Mouse (Mus musculus): ENCODE results near the gene Matk.

Gene Matk

DNA sequence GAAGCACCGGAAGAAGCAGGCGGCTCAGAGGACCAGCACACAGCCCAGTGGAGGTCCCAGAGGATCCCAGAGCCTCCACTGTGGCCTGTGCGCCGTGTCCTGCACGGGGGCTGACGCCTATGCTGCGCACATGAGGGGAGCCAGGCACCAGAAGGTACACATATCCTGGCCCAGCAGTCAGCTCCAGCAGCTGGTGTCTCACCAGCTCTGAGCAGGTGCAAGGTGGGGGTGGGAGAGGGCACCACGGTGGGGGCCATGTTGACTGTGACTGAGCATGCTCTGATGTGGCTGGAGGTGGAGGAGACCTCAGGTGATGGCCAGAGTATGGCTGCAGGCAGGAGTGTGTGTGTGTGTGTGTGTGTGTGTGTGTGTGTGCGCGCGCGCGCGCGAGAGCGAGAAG lies 10.7 kb upstream of the Matk start:
- DNase-seq (ENCODE audit: low spot score), result no peak

DNA sequence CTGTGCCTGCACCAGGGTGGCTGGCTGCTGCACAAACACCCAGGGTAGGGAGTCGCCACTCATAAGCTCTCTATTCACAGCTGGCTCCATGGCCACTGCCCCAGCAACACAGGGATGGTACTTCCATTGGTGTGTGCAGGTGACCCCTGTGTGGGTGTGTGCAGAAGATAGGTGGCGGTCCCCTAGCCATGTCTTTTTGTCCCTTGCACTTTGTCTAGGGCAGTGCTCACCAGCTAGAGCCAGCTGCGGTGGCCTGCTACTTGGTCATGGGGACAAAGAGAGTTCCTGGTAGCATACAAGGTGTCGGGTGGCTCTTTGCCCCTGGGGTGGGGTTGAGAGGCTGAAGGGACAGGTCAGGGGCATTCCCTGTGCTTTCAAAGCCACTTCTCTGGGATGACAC lies 8.6 kb upstream of the Matk start:
- DNase-seq (ENCODE audit: low spot score), result no peak

DNA sequence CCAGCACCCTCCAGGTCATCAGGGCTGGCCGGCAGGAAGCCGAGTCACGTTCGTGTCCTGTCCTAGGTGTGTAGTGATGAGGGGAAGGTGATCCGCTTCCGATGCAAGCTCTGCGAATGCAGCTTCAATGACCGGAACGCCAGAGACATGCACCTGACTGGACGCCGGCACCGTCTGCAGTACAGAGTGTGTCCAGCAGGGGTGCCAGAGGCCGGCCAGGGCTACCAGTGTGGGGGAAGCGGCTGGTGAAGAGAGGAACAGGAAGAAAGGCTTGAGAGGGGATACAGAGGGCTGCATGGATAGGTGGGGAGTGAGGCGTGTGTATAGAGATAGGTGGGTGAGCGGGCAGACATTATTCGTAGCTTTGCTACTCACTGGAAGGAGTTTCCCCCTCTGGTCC lies 8.1 kb upstream of the Matk start:
- peak; percentile 87 for DNase-seq (ENCODE audit: low spot score)

DNA sequence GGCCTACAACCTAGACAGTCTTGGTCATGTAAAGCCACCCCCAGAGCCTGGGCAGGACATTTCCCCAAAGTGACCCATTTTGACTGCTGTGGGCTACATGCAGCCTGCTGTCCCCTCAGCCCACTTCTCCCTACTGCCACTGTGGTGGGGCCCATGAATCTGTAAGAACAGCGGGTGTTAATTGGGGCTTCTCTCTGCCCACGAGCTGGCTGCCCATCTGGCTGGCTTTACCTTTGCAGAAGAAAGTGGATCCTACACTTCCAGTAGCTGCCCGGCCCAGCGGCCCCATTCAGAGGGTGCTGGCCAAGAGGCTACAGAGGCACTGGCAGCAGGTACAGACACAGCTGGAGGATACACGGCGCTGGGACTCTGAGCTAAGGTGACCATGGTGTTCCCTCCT lies 7.6 kb upstream of the Matk start:
- DNase-seq (ENCODE audit: low spot score), result no peak

DNA sequence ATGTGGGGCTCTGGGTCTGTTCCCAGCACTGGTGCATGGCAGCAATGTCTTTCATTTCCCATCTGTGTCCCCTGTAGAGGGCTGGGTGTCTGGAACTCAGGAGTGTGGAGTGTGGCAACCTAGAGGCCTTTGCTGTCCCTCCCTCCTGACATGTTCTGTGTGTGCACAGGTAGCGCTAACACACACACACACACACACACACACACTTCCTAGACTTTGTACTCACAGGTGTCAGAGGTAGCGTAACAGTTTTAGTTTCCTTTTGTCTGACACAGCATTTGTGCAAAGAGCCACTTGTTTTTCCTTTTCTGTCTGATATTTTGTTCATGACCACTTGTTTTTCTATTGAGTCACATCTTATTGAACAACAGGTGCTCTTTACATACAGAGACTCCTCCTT lies 4.9 kb upstream of the Matk start:
- no peak for DNase-seq (ENCODE audit: low spot score)

DNA sequence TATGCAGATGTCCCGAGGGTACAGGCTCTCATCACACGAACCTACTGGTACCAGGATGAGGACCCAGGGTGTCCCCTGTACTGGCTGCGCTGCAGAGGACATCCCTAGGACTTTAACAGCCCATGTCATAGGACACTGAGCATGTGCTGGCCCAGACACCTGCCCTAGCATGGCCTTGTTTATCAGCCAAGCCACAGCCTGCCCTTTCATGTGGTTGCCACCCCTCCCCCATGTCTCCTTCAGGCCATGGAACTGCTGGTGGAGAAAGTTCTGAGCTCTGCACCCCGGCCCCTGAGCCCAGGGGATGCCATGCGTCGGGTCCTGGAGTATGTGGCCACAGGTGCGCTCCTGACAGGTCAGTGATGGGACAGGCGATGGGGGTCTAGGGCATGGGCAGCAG lies 3.3 kb upstream of the Matk start:
- no peak for DNase-seq (ENCODE audit: low spot score)

DNA sequence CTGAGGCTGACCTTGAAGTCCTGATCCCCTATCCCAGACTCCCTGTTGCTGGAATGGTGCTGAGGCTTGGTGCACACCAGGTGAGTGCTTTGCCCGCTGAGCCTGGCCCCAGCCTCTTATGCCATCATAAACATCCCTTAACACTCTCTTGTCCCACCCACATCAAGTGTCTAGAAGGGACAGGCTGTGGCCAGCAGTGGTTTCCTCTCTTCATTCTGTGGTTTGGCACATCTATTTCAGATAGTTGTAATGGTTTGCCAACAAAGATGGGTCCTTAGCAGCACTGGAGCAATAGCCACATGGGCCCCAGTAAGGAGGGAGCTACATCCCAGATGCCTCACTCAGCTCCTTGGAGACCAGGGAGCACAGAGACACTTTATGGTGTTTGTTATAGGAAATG lies 2.2 kb downstream of the Matk start:
- DNase-seq (ENCODE audit: low spot score), result no peak

DNA sequence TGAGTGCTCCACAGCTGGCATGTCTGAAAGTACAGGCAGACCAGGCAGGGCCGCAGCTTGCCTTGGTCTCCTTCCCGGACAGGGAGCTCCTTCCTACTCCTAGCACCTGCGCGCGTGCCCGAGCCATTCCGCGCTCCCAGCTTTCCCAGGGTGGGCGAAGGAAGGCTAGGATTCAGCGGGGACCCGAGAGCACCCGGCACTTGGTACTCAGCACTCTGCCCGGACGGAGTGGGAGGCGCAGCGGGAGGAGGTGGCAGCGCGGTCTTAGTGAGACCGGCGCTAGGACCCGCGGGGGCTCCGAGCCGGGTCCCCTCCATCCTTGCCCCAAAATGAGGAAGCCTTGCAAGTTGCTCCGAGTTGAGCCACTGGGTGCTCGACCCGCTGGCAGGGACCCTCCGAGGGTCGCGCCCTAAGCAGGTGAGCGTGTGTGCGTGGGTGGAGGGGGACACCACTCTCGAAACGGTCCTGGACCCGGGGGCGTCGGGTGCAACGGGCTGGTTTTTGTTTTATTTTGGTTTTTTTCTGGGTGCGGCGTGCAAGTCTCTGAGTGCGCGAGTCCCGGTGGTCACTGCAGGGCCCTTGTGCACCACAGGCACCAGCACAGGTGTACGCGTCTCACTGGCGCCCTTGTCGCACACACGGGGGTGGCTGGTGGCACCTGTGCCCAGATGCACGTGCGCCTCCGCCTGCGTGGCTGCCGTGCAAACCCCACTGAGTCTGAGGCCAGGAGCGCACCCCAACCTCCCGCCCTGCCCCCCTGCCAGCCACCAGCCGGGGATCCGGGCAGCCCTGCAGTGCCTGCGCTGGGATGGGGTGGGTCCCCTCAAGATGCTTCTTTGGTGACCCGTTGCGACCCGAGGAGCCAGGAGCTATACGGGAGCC lies 4.7 kb downstream of the Matk start:
- DNase-seq (ENCODE audit: low spot score), result no peak

DNA sequence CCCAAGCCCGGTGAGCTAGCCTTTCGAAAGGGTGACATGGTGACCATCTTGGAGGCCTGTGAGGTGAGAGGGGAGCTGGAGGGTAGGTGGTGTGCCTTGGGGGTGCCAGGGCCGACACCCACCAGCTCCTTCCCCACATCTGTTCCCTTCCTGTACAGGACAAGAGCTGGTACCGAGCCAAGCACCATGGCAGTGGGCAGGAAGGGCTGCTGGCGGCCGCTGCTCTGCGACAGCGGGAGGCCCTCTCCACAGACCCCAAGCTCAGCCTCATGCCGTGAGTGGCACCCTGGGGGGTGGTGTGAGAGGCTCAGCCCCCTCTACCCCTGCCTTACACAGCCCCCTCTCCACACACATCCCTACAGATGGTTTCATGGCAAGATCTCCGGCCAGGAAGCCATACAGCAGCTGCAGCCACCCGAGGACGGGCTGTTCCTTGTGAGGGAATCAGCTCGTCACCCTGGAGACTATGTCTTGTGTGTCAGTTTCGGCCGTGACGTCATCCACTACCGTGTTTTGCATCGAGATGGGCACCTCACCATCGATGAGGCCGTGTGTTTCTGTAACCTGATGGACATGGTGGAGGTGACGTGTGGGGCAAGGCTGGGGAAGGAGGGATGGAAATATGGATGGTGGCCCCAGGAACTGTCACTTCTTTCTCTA lies 6.6 kb downstream of the Matk start:
- DNase-seq (ENCODE audit: low spot score), result no peak

DNA sequence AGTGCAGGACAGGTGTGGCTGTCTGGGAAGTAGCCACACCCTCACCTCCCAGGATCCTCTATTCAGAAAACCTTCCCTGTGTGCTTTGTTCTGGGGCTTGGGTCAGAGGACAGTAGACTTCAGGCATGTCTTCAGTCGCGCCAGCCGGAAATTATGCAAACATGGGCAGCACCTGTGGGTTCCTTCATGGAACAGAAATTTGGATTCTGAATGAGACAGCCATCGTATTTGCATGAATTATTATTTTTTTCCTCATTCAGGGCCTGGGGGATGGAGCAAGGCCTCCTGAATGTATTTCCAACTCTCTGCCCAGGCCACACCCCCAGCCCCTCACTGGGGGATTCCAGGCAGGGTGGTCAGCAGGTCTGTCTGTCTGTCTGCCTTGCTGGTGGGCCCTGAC lies 8.3 kb downstream of the Matk start:
- no peak for DNase-seq (ENCODE audit: low spot score)

DNA sequence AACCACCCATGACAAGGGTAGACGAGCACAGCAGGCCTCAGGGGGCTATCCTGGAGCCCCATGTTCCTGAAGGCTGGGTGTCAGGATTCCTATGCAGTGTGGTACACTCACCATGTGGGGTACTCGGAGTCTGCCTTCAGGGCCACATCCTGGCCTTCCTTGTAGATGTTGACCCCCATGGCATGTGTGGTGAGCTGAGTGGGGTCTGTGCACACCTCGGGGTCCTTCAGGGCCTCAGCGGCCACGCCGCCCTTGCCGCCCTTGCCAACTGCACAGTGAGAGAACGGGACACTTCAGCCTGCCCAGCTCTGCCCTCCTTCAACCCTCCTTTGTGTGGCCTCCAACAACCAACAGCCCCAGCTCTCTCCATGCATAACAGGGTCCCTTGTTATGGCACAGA lies 12.8 kb downstream of the Matk start:
- DNase-seq (ENCODE audit: low spot score), result no peak

DNA sequence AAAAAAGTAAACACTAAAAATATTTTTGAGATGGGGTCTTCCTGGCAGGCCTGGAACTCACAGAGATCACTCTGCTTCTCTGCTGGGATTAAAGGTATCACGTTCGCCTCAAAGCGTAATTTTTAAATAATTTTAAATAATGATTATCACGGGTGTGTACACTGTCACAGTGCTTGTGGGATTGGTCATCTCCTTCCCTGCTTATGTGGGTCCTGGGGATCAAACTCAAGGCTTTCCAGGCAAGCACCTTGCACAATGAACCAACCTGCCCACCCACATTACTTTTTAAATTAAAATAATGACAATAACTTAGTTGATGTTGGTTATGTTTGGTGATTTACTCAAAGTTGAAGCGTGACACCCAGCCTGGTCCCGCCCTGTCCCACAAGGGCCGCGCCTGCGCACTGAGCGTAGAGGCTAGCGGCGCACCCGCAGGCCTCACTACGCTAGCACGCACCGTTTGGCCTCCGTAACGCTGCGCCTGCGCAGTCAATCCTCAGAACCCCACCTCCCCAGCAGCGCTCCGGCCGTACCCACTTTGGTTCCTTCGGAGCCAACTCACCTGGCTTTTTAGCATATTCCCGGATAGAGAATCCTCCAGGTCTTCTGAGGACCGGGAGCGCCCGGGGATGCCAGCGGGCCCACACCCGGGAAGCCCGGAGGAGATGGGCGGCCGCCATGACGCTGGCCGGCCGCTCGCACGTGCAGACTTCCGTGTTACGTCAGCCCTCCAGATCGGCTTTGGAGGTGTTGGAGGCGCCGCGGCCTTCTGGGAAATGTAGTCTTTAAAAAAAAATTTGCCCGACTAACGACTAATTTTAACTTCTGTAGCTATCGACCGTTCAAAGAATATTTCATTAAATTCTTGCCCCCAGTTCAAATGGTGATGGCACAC lies 13.7 kb downstream of the Matk start, which contains the start of the genes Mrpl54 and Apba3:
Gene Mrpl54, minus strand, starts transcription at position 724 of the 895 bp plus-strand sequence.
Gene Apba3, plus strand, starts transcription at position 750 of the 895 bp plus-strand sequence.
- DNase-seq (ENCODE audit: low spot score), result peak; percentile 98

DNA sequence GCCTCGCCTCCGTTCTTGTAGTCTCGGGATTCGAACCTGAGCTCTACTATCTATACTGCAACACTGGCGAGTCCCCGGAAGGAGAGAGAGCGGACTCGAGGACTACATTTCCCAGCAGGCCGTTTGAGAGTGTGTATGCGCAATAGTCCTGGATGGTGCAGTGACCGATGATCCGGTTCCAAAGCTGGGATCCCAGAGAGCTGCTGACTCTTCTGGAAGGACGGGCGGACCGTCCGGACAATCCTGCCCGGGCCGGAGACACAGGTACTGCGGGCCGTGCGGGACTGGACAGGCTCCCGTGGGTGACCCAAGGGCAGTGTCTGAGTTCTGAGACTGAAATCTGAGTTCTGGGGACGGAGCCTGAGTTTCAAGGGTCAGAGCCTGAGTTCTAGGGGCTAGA lies 15.3 kb downstream of the Matk start:
- peak; percentile 72 for DNase-seq (ENCODE audit: low spot score)

DNA sequence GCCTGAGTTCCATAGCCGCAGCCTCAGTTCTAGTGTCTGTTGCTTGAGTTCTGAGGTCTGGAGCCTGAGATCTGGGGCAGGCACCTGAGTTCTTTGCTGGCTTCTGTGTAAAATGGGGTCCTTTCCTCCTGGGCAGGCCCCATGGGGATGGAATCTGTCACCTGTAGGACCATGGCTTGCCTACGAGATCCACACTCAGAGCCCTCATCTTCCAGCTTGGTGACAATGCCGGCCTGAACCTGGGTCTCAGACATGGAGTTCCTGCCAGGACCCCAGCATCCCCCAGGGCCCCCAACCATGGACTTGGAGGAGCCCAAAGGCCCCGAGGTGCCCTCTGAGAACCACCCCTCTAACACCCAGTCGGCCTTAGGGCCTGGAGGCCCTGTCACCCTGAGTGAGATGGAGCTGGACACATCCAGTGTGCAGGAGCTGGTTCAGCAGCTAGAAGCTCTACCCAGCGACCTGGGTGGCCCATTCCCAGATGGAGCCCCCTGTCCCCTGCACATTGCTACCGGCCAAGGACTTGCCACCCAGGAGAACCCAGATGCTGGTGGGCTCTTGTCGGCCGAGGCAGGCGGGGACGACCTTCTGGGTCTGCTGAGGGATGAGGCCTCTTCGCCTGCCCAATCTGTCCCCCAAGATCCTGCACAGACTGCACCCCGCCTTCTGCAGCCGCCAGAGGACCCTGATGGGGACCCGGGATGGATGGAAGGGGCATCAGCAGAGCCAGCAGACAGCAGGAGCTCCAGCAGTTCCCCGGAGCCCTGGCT lies 16.1 kb downstream of the Matk start:
- no peak for DNase-seq (ENCODE audit: low spot score)

DNA sequence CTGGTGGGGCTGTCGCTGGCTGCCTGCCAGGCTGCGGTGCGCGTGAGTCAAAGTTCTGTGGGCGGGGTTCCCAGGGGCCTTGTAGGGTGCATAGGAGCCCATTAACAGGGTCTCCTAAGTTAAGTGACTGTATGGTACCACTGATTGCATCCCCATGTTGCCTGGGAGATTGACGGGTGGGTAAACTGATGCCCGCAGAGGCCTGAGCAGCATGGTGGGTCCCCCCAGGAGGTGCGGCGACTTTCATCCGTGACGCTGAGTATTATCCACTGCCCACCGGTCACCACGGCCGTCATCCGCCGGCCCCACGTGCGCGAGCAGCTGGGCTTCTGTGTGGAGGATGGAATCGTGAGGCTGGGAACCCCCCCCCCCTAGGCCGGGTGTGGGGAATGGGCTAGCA lies 19.6 kb downstream of the Matk start:
- no peak for DNase-seq (ENCODE audit: low spot score)

DNA sequence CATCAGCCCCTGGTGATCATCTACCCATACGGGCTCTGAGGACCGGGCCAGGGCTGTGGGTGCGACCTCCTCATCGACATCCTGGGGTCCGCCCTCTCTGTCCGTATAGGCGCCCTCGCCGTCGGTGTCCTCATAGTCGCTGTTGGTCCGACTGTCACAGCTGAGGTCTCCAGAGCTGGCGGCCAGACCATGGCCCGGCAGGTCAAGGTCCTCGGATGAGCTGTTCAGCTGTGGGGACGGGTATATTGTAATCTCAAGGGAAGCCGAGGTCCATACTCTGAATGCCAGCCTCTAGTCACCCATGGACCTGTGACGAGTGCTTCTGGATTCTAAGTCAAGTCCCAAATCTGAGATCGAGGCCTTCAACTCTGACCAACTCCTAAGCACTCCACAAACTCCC lies 21.1 kb downstream of the Matk start:
- no peak for DNase-seq (ENCODE audit: low spot score)

DNA sequence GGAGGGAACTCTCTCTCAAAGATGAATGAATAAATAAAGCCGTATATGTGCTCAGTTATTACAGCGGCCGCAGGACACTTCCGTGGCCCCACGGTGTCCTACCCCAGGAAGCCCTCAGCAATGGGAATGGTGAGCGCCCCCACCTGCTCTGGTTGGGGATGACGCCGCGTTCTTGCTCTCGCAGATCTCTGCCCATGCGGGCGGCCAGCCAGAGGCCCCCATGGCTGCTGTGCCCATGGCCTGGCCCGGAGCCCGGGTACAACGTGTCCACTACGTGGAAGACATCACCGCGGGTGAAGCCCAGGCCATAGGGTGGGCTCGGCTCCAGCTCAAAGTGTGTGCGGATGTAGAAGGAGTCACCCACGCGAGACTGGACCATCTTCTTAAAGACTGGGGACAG lies 24.9 kb downstream of the Matk start:
- no peak for DNase-seq (ENCODE audit: low spot score)

DNA sequence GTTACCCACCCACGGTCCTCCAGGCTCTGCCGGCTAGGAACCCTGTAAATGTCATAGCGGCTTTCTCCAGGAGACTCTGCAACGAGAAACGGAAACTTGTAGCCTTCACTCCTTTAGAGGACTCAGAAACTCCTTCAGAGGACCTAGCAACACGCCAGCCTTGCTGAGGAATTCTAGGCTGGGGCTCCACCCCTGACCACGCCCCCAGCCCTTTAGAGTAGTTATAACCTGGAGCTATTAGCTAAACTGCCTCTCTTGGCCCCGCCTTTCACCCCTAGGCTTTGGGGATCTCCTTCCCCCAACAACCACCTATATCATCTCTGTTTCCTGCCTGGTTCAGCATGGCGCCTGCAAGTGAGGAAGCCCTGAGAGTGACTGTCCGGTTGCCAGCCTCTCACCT lies 26.8 kb downstream of the Matk start:
- no peak for DNase-seq (ENCODE audit: low spot score)

DNA sequence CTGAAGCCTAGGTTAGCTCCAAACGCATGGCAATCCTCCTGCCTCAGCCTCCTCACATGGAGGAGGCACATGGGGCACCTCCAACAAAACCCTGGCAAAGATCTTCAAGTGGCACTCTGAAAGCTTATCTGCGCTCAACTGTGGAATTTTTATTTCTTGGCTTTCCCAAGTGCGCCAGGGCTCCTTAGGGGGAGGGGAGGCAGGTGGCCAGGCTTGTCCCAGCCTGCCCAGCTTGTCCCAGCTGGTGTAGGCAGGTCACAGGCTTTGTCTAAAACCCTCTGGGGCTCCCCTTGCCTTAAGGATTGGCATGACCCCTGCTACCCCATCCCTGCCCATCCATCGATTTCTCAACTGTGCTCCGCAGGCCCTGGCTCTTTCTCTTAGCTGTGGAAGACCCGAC lies 31.5 kb downstream of the Matk start:
- DNase-seq (ENCODE audit: low spot score), result no peak

DNA sequence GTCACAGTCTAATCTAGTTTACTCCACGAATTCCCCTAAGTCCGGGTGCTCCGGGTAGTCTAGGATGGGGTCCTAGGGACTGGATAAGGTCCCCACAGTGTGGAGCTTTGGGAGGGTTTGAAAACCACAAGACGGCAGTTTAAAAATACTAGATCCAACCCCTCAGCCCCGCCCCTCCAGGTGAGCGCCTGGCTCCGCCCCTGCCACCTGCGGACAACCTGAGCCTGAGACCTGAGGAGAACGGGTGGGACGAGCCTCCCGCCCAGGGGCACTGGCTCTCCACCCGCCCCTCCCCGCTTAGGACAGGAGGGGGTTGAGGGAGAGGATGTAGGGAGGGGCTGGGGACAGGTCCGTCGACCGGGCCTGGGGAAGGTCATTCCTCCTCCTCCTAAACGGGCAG lies 32.0 kb downstream of the Matk start:
- DNase-seq (ENCODE audit: low spot score), result no peak

DNA sequence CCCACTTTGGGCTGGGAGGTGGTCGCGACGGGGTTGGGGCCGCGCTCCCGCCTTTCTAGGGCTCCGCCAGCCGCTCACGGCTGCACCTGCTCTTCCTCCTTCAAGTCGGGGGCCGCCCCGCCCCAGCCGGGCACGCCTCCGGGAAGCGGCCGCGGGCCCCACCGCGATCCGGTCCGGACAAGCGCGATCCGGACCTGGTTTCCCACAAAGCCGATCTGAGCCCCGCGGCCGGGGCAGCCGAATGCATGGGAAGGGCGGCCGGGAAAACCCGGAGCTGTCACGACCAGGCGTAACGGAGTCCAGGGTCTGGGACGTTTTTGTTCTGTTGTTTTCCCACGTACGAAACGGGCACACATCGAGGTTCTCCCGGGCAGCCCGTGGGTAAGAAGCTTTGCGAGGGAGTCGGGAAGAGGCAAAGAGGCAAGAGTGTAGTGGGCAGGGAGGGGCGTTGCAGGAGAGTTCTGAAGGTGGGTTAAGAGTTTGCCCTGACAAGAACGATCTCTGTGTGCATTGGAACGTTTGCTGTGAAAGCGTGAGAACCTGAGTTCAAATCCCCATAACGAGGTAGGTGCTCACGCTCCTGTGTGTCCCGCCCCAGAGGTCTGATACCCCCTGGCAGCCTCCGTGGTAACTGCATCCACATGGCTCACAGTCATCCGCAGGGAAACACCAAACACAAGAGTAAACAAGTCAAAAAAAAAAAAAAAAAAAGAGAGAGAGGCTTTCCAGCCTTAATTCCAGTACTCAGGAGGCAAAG lies 33.1 kb downstream of the Matk start:
- peak; percentile 94 for DNase-seq (ENCODE audit: low spot score)
